Mouse (Mus musculus): Measurements from ENCODE around the gene Hadhb. TPM values are rescaled to one million over a fixed set of nuclear protein-coding genes. Genes with fewer than 3 reads are reported as not detected.

Hadhb gene
- polyA plus RNA-seq, 1 experiment from 2014 or later: 194 TPM

MicroRNAs encoded within 50 kb of the gene (microRNA counts, 519-probe panel; counts per million panel counts)
- microRNA mmu-miR-1960: 1,557 counts per million, percentile 42 among the panel's probes with 10 or more counts

Small RNA genes lying within 50 kb of the gene (microRNA-seq; reads per million reads assigned to microRNA genes)
- gene Mir1960: not detected

Other genes with a start within 250 kb of the Hadhb start
- gene Il6, start 142.1 kb upstream of the Hadhb start, polyA plus RNA-seq (2015; fragmentation: Nextera tagmentation; extraction: Ambion mirVana): 0.19 and 0.32 TPM in 2 replicates
- gene Tyms, start 81.6 kb upstream of the Hadhb start, polyA plus RNA-seq (2015; fragmentation: Nextera tagmentation; extraction: Ambion mirVana): 282 and 287 TPM in 2 replicates
- gene Garem2, start 50.1 kb upstream of the Hadhb start, polyA plus RNA-seq (2015; fragmentation: Nextera tagmentation; extraction: Ambion mirVana): 0.52 and 0.75 TPM in 2 replicates
- not detected in 2 replicates for gene 3110082J24Rik, start 49.2 kb upstream of the Hadhb start, polyA plus RNA-seq (2015; fragmentation: Nextera tagmentation; extraction: Ambion mirVana)
- gene Hadha, start 86 bp upstream of the Hadhb start, polyA plus RNA-seq (2015; fragmentation: Nextera tagmentation; extraction: Ambion mirVana): 170 and 179 TPM in 2 replicates
- 0.15 and 0.40 TPM in 2 replicates for gene Adgrf3, start 50.5 kb downstream of the Hadhb start, polyA plus RNA-seq (2015; fragmentation: Nextera tagmentation; extraction: Ambion mirVana)
- gene Selenoi, start 77.3 kb downstream of the Hadhb start, polyA plus RNA-seq (2015; fragmentation: Nextera tagmentation; extraction: Ambion mirVana): 14.5 and 18.2 TPM in 2 replicates
- 0.16 and 0.49 TPM in 2 replicates for gene Drc1, start 126.1 kb downstream of the Hadhb start, polyA plus RNA-seq (2015; fragmentation: Nextera tagmentation; extraction: Ambion mirVana)

Measured in kidney, embryonic 16.5 days (tissue).